Mouse (Mus musculus): Measurements from ENCODE around the gene Vill.

The Vill gene

DNA sequence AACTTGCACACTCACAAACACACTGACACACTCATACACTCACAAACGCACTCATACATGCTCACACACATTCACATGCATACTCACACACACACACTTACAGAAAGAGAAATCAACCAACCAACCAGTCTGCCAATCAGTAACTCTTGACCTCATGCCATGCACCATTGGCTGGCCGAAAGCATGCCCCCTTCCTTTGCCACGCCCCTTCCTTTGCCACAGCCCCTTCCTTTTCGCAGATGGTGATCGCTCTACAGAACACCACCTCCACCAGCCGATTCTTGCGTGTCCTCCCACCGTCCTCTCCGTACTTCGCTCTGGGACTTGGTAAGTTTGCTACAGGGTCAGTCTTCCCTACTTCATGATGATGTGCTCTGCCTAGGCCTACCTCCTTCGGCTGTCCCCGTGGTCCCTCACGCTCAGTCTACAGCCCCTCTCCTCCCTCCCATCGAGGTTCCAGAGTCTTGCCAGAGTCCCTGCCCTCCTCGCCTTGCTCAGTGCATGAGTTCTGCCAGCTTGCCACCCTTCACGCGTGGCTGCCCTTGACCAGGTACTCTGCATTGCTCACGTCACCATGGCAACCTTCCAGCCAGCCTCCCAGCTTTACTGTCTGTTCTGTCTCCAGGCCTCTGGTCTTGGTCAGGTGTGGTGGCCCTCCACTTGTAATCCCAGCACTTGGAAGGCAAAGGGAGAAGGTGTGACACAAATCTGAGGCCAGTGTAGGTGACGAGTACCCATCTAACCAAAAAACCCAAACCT lies 67.0 kb downstream of the Vill start:
- peak; percentile 90 for DNase-seq

GRCm38 (mm10) chr9:119120168-119120560 lies 67.6 kb downstream of the Vill start:
- peak; percentile 29 for DNase-seq
